Mouse (Mus musculus): ENCODE data around the gene Ctbp2. TPM values are rescaled to one million over a fixed set of nuclear protein-coding genes. Genes with fewer than 3 reads are reported as not detected.

The Ctbp2 gene
- 40.8 and 48.8 TPM in 2 replicates for polyA plus RNA-seq (2015; fragmentation: Nextera tagmentation; extraction: Ambion mirVana)

DNA sequence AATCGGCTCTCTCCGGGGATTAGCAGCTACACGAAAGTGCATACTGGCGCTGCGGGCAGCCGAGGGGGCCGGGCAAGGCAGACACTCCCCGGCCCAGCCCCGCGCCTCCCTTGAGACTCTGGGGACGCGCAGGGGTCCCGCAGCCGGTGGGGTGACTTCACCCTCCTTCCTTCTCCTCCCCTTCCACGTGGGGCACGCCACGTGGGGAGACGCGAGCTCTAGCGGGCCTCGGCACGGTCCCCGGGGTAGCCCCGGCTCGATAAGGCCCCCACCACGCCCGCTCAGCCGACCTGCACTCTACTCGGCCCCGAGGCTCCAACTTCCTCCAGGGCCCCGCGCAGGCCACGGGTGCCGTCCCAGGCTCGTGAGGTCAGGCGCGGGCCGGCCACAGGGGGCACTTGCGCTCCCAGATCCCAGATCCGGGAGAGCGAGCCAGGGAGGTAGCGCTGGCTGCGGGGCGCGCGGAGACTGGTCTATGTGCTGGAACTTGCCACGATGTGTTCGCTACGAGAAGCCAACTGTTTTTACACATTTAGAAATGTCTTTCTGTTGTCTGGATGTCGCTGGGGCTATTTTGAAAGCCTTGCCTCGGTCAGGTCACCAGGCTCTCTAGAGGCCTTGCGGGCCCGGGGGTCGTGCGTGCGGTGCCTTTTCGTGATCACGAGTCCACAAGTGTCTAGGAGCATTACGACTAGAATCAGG is at the start of gene Ctbp2:
Gene Ctbp2 (minus strand): TSS at position 356 of the 702 bp plus-strand sequence.
- Histone ChIP-seq H3K9ac (peak within 1 kb of the TSS; percentile 98), H3K27me3 (no peaks in the 10 kb centered on the region), H3K4me2 (peak within 1 kb of the TSS; percentile 95), H3K4me1 (replicated peaks) (peaks cover 23% of the 10 kb centered on the region), H3K9me3 (replicated peaks) (no peaks in the 10 kb centered on the region), H3K4me3 (peak within 1 kb of the TSS; percentile 96), H3K27ac (peak within 1 kb of the TSS; percentile 98), H3K36me3 (no peaks in the 10 kb centered on the region)
- peak; percentile 78 for ATAC-seq (replicated peaks; ENCODE audit: insufficient number of reproducible peaks, insufficient read depth, low FRiP score, low read depth)
- WGBS: under 1% methylated on average over 55 of the region's 59 CpGs

- H3K27ac ChIP-seq: no peak overlapping the region
- H3K36me3 ChIP-seq: no peaks in the 10 kb centered on the region
- peaks cover 6% of the 10 kb centered on the region for H3K4me1 ChIP-seq (replicated peaks)
- H3K27me3 ChIP-seq: no peaks in the 10 kb centered on the region
- WGBS: 57% methylated on average over 4 of the region's 4 CpGs
- H3K9me3 ChIP-seq (replicated peaks): no peaks in the 10 kb centered on the region
- H3K4me3 ChIP-seq: no peak overlapping the region
- no peak overlapping the region for H3K9ac ChIP-seq
- H3K4me2 ChIP-seq: no peak overlapping the region
- ATAC-seq (replicated peaks; ENCODE audit: insufficient number of reproducible peaks, insufficient read depth, low FRiP score, low read depth): peak; percentile 41; the same call in 1 of the 2 replicates
Observed at GRCm38 (mm10) chr7:133171403-133172032, 47.4 kb upstream of the Ctbp2 start.

- H3K4me3 ChIP-seq: no peak overlapping the region
- H3K4me1 ChIP-seq (replicated peaks): no peaks in the 10 kb centered on the region
- no peak overlapping the region for H3K27ac ChIP-seq
- no peaks in the 10 kb centered on the region for H3K36me3 ChIP-seq
- 82% methylated on average over 3 of the region's 3 CpGs for WGBS
- no peak overlapping the region for H3K4me2 ChIP-seq
- no peaks in the 10 kb centered on the region for H3K27me3 ChIP-seq
- ATAC-seq (replicated peaks; ENCODE audit: insufficient number of reproducible peaks, insufficient read depth, low FRiP score, low read depth): no peak
- no peak overlapping the region for H3K9ac ChIP-seq
- no peaks in the 10 kb centered on the region for H3K9me3 ChIP-seq (replicated peaks)
Observed at GRCm38 (mm10) chr7:133168928-133169327, 44.8 kb upstream of the Ctbp2 start.

GRCm38 (mm10) chr7:133167903-133168302 is 43.7 kb upstream of the Ctbp2 start:
- Histone ChIP-seq H3K36me3 (no peaks in the 10 kb centered on the region), H3K4me3 (no peak overlapping the region), H3K9me3 (replicated peaks) (no peaks in the 10 kb centered on the region), H3K4me1 (replicated peaks) (no peaks in the 10 kb centered on the region), H3K4me2 (no peak overlapping the region), H3K9ac (no peak overlapping the region), H3K27me3 (no peaks in the 10 kb centered on the region), H3K27ac (no peak overlapping the region)
- no peak for ATAC-seq (replicated peaks; ENCODE audit: insufficient number of reproducible peaks, insufficient read depth, low FRiP score, low read depth)
- 59% methylated on average over 2 of the region's 2 CpGs for WGBS

DNA sequence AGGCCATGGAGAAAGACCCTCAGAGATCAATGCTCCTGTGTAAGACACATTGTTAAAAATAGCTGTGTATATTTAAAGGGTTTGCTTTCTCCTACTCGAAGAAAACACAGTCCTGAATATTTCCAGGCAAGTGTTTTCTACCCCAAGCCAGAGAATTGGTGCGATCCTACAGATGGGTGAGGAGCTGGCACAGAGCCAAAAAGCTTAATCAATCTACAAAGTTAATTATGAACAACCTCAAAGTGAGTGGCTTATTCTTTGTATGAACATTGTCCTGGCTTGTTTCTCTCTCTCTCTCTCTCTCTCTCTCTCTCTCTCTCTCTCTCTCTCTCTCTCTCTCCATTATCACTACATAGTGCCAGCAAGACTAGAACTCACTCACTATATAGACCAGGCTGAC is 40.6 kb upstream of the Ctbp2 start:
- WGBS: 46% methylated on average over 2 of the region's 2 CpGs
- H3K4me3 ChIP-seq: no peak overlapping the region
- H3K27me3 ChIP-seq: no peaks in the 10 kb centered on the region
- no peak overlapping the region for H3K9ac ChIP-seq
- no peak overlapping the region for H3K27ac ChIP-seq
- no peaks in the 10 kb centered on the region; the same call in 1 of the 2 replicates for H3K4me1 ChIP-seq (replicated peaks)
- H3K4me2 ChIP-seq: no peak overlapping the region
- H3K9me3 ChIP-seq (replicated peaks): no peaks in the 10 kb centered on the region
- no peaks in the 10 kb centered on the region for H3K36me3 ChIP-seq
- ATAC-seq (replicated peaks; ENCODE audit: insufficient number of reproducible peaks, insufficient read depth, low FRiP score, low read depth): no peak

DNA sequence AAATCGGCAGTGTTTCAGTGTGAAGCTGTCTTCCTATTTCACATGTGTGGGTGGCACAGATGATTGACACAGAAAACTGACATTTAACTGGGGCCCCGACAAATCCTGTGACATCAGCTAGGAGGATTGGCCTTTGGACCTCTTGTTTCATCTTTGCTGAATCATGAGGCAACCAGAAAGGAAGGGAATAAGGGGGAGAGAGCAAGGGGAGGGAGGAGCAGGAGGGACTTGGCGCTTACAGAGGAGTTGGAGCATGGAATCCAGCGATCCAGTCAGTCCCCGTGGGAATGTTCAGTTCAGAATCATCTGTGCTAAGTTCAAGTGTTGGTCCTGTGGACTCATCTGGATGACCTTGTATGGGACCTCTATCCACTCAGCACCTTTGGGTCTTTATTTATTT is 38.9 kb upstream of the Ctbp2 start:
- no peaks in the 10 kb centered on the region for H3K9me3 ChIP-seq (replicated peaks)
- H3K27ac ChIP-seq: no peak overlapping the region
- no peaks in the 10 kb centered on the region for H3K36me3 ChIP-seq
- H3K9ac ChIP-seq: no peak overlapping the region
- H3K27me3 ChIP-seq: no peaks in the 10 kb centered on the region
- no peak overlapping the region for H3K4me3 ChIP-seq
- 59% methylated on average over 5 of the region's 5 CpGs for WGBS
- H3K4me2 ChIP-seq: no peak overlapping the region
- ATAC-seq (replicated peaks; ENCODE audit: insufficient number of reproducible peaks, insufficient read depth, low FRiP score, low read depth): no peak
- H3K4me1 ChIP-seq (replicated peaks): no peaks in the 10 kb centered on the region; the same call in 1 of the 2 replicates

GRCm38 (mm10) chr7:133162131-133162530 is 38.0 kb upstream of the Ctbp2 start:
- no peak overlapping the region for H3K4me3 ChIP-seq
- H3K36me3 ChIP-seq: no peaks in the 10 kb centered on the region
- H3K4me2 ChIP-seq: no peak overlapping the region
- no peak for ATAC-seq (replicated peaks; ENCODE audit: insufficient number of reproducible peaks, insufficient read depth, low FRiP score, low read depth)
- H3K27me3 ChIP-seq: no peaks in the 10 kb centered on the region
- H3K9ac ChIP-seq: no peak overlapping the region
- no peaks in the 10 kb centered on the region; the same call in 1 of the 2 replicates for H3K4me1 ChIP-seq (replicated peaks)
- 51% methylated on average over 2 of the region's 2 CpGs for WGBS
- no peak overlapping the region for H3K27ac ChIP-seq
- no peaks in the 10 kb centered on the region for H3K9me3 ChIP-seq (replicated peaks)

DNA sequence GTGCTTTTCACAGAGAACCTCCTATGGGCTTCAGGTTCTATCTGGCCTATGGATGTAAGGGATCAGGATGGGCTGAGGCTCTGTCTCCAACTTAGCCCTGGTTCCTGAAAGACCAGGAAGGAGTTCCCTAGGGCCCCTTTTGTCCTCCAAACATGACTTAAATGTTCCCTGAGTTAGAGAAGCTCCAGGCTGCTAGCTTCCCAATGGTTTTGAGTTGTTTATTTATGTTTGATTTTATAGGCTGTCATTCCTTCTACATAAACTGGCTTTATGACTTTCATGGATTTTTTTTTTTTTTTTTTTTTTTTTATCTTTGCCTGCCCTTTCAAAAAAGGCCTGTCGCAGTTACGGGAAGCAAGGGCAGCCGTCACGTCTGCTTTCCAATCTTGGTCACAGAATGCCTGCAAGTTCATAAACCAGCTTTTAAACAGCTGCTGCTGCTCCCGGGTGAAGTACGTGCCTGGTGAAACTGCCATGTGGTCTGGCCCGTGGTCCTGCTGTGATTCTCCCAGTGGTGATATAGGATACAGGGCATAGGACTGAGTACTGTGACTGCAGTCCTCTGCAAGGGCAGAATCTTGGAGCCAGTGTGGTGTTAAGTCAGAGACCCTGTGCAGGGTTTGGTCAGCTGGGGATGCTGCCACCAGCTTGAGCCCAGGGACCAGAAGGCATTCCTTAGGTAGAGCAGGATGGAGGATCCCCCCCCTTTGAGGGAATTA is 37.4 kb upstream of the Ctbp2 start:
- WGBS: 44% methylated on average over 7 of the region's 7 CpGs
- H3K36me3 ChIP-seq: no peaks in the 10 kb centered on the region
- no peaks in the 10 kb centered on the region; the same call in 1 of the 2 replicates for H3K4me1 ChIP-seq (replicated peaks)
- H3K4me3 ChIP-seq: no peak overlapping the region
- no peaks in the 10 kb centered on the region for H3K27me3 ChIP-seq
- no peaks in the 10 kb centered on the region for H3K9me3 ChIP-seq (replicated peaks)
- H3K27ac ChIP-seq: no peak overlapping the region
- H3K9ac ChIP-seq: no peak overlapping the region
- H3K4me2 ChIP-seq: no peak overlapping the region
- ATAC-seq (replicated peaks; ENCODE audit: insufficient number of reproducible peaks, insufficient read depth, low FRiP score, low read depth): no peak

DNA sequence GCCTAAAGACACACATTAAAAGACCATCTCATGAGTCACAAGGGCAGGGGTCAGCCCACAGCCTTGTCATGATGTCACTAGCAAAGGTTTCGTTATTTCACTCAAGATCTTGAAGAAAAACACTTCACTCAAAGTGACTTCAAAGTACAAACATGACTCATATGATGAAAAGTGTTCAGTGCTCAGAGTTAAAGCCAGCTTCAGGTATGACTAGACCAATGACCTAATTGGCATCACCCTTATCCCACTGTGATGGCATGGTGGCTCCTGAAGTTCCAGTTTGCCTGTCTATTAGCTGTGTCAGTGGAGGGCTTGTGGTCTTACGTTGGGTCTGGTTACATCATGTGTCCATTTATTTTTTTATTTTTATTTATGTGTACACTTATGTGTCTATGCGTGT is 35.4 kb upstream of the Ctbp2 start:
- ATAC-seq (replicated peaks; ENCODE audit: insufficient number of reproducible peaks, insufficient read depth, low FRiP score, low read depth): no peak
- H3K4me1 ChIP-seq (replicated peaks): no peaks in the 10 kb centered on the region; the same call in 1 of the 2 replicates
- H3K4me3 ChIP-seq: no peak overlapping the region
- no peaks in the 10 kb centered on the region for H3K9me3 ChIP-seq (replicated peaks)
- H3K4me2 ChIP-seq: no peak overlapping the region
- H3K9ac ChIP-seq: no peak overlapping the region
- H3K27ac ChIP-seq: no peak overlapping the region
- no peaks in the 10 kb centered on the region for H3K36me3 ChIP-seq
- H3K27me3 ChIP-seq: no peaks in the 10 kb centered on the region
- 84% methylated on average over 3 of the region's 3 CpGs for WGBS

DNA sequence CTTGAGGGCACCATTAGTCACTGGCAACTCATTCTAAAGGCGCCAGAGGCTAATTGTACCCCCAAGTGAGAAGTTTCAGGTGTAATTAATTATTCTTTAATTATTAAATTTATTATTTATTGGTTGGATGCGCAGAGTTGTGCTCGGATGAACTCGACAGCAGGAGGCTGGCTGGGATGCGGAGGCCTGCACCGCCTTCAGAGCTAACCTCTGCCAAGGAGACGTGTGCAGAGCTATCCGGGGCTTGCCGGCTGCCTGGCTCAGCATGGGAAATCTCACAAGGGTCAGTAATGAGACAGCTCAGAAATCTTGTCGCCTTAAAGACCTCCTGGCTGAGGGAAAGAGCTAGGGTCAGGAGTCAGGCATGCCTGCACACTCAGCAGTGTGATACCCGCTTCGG is 31.5 kb upstream of the Ctbp2 start:
- no peak for ATAC-seq (replicated peaks; ENCODE audit: insufficient number of reproducible peaks, insufficient read depth, low FRiP score, low read depth)
- Histone ChIP-seq H3K4me3 (no peak overlapping the region), H3K4me2 (no peak overlapping the region), H3K9me3 (replicated peaks) (no peaks in the 10 kb centered on the region), H3K4me1 (replicated peaks) (no peaks in the 10 kb centered on the region), H3K27ac (no peak overlapping the region), H3K27me3 (no peaks in the 10 kb centered on the region), H3K9ac (no peak overlapping the region), H3K36me3 (no peaks in the 10 kb centered on the region)
- WGBS: 83% methylated on average over 12 of the region's 12 CpGs

DNA sequence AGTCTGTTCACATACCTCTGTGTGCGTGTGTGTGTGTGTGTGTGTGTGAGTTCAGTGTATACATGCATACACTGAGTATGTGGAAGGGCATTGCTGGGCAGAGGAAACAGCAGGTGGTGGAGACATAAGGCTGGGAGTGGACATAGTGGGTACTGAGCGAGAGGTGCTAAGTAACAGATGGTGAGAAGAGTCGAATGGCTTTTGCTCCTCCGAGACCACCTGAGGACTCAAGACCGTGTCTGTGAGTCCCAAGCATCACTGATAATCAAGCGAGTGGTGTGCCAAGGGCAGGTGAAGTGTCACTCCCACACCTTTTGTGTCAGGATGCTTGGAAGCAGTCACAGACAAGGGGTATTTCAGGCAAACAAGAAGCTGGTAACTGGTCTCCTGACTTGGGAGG is 30.7 kb upstream of the Ctbp2 start:
- no peaks in the 10 kb centered on the region for H3K36me3 ChIP-seq
- WGBS: 68% methylated on average over 6 of the region's 6 CpGs

More for the DNA sequence above, 30.7 kb upstream of the Ctbp2 start:
- H3K9ac ChIP-seq: no peak overlapping the region
- H3K4me2 ChIP-seq: no peak overlapping the region
- H3K4me1 ChIP-seq (replicated peaks): no peaks in the 10 kb centered on the region
- H3K27me3 ChIP-seq: no peaks in the 10 kb centered on the region
- H3K27ac ChIP-seq: no peak overlapping the region
- no peaks in the 10 kb centered on the region for H3K9me3 ChIP-seq (replicated peaks)
- no peak for ATAC-seq (replicated peaks; ENCODE audit: insufficient number of reproducible peaks, insufficient read depth, low FRiP score, low read depth)
- H3K4me3 ChIP-seq: no peak overlapping the region
